9 mouse cellular contexts compared by ENCODE assay signal in the genomic region with DNA sequence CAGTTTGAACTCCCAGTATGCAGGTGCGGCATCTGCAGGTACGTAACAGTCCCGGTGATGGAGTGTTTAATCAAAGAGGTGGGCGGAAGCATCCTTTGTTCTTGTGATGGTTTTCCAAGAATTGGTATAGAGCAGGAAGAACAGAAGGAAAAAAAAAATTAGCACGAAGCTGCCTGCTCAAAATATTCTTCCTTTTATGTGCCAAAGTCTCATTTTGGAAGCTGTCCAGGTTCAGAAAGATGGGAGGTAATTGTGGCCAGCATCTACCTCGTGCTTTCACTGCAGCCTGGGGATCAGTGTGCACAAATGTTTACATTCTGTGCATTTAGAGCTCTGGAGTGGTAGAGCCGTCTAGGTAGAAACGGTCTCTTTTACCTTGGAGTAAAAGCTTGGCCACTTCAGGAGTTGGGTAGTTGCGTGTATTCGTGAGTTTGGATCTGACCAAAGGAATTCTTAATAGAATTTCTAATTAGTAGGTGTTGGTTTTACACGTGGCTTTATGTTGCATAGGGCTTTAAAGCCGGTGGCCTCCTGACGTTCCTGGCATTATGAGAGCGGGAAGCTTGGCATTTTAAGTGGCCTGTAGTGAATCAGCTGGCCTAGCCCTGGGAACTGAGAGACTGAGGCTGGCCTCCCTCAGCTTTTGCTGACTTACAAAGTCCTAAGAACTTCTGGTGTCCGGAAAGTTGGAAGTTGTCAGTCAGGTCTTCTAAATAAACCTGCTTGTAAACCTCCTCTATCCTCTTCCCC. TPM values are rescaled to one million over a fixed set of nuclear protein-coding genes. Genes with fewer than 3 reads are reported as not detected.
DNase-seq lines count a peak whose midpoint lies in the region; ATAC-seq and TF ChIP-seq lines count a peak whose summit lies in the region.
"Had no signal": no experiment of that assay in that cellular context is flagged by ENCODE, and none has a peak within 500 bp of the region (broad histone marks: within the 10 kb centered on the region; RNA-seq: fewer than 3 reads in every experiment).

No protein-coding gene starts in this region.

- peak overlapping the region; percentile 83 for H3K4me2 ChIP-seq in forebrain, embryonic 15.5 days (replicated peaks)
- peak overlapping the region; percentile 89; the same call in 1 of the 2 replicates for H3K4me2 ChIP-seq in liver, embryonic 12.5 days

- H3K4me3 ChIP-seq in heart, embryonic 10.5 days = peak overlapping the region; percentile 89
- H3K4me3 ChIP-seq in E14TG2a.4 (replicated peaks; ENCODE audit: low read length) = peak overlapping the region; percentile 97
- peak overlapping the region; percentile 96 for H3K4me3 ChIP-seq in forebrain, embryonic 15.5 days
- no peak overlapping the region for H3K4me3 ChIP-seq in liver, embryonic 12.5 days

- 52% methylated on average over 15 of the region's 15 CpGs for WGBS in heart, embryonic 10.5 days
- WGBS in forebrain, embryonic 15.5 days = 7% methylated on average over 15 of the region's 15 CpGs
- 65% methylated on average over 15 of the region's 15 CpGs for WGBS in liver, embryonic 12.5 days (ENCODE audit: insufficient replicate concordance)

- 0 out of 2 replicates have a peak, but pooled peaks cover under 1% of the 10 kb centered on the region for H3K27me3 ChIP-seq in heart, embryonic 10.5 days (ENCODE audit: insufficient read depth, poor library complexity, severe bottlenecking)
- no peaks in the 10 kb centered on the region for H3K27me3 ChIP-seq in E14TG2a.4 (ENCODE audit: insufficient read depth, low read length)
- H3K27me3 ChIP-seq in forebrain, embryonic 15.5 days = no peaks in the 10 kb centered on the region
- H3K27me3 ChIP-seq in liver, embryonic 12.5 days (replicated peaks) = peaks cover 27% of the 10 kb centered on the region

- no peaks in the 10 kb centered on the region for H3K9me3 ChIP-seq in heart, embryonic 10.5 days
- no peaks in the 10 kb centered on the region for H3K9me3 ChIP-seq in E14TG2a.4 (ENCODE audit: low read length)
- H3K9me3 ChIP-seq in forebrain, embryonic 15.5 days = no peaks in the 10 kb centered on the region
- H3K9me3 ChIP-seq in liver, embryonic 12.5 days (replicated peaks) = no peaks in the 10 kb centered on the region

- peaks cover 40% of the 10 kb centered on the region for H3K36me3 ChIP-seq in heart, embryonic 10.5 days
- H3K36me3 ChIP-seq in E14TG2a.4 (ENCODE audit: insufficient read depth, low read length) = peaks cover 66% of the 10 kb centered on the region
- H3K36me3 ChIP-seq in forebrain, embryonic 15.5 days = peaks cover 28% of the 10 kb centered on the region
- H3K36me3 ChIP-seq in liver, embryonic 12.5 days = peaks cover 40% of the 10 kb centered on the region

- intact Hi-C loops in heart, postnatal 36 days (cut with DNase I) = loop anchor here (5.0 kb wide), 3 partner anchors 93 to 533 kb away; no protein-coding TSS in a partner anchor

- no peak overlapping the region for H3K27ac ChIP-seq in heart, embryonic 10.5 days
- H3K27ac ChIP-seq in forebrain, embryonic 15.5 days (replicated peaks) = peak overlapping the region; percentile 99
- no peak overlapping the region for H3K27ac ChIP-seq in liver, embryonic 12.5 days

- H3K4me1 ChIP-seq in heart, embryonic 10.5 days = peaks cover 61% of the 10 kb centered on the region
- peaks cover 82% of the 10 kb centered on the region for H3K4me1 ChIP-seq in E14TG2a.4 (replicated peaks; ENCODE audit: low read depth, low read length)
- H3K4me1 ChIP-seq in forebrain, embryonic 15.5 days = peaks cover 77% of the 10 kb centered on the region
- H3K4me1 ChIP-seq in liver, embryonic 12.5 days = peaks cover 62% of the 10 kb centered on the region

- ATAC-seq in forebrain, embryonic 15.5 days (replicated peaks) = no peak
- ATAC-seq in liver, embryonic 12.5 days = no peak
- ATAC-seq: inflammation-experienced regulatory T-cells, adult 6 months had no signal

- DNase-seq in heart, embryonic 10.5 days (ENCODE audit: low spot score) = no peak
- no peak for DNase-seq in heart, postnatal 36 days
- no peak for DNase-seq in adrenal gland, postnatal 36 days
- no peak for DNase-seq in layer of hippocampus, postnatal 25 days (ENCODE audit: extremely low spot score in 1 of 2, low spot score in 1 of 2)
- no peak for DNase-seq in Muller cell, postnatal 12 days (ENCODE audit: inconsistent ontology term)

- H3K9ac ChIP-seq in forebrain, embryonic 15.5 days (replicated peaks) = peak overlapping the region; percentile 98
- H3K9ac ChIP-seq in liver, embryonic 12.5 days = no peak overlapping the region

- no peak for TF ChIP-seq CTCF in E14TG2a.4 (conservative IDR thresholded peaks at IDR 0.05; ENCODE audit: low read length)

RNA-seq across cellular contexts. Expression of gene Enc1, which starts 3.2 kb away (rescaled TPM):
- polyA plus RNA-seq in heart, embryonic 10.5 days (2016; fragmentation: Nextera tagmentation; extraction: Ambion mirVana) = 3.9 and 4.2 TPM in 2 replicates
- 1 to 10 TPM; 4.7 to 8.1 TPM for total RNA-seq in heart, postnatal 36 days (2021)
- 82.4 and 103 TPM in 2 replicates for polyA plus RNA-seq in forebrain, embryonic 15.5 days (2015; fragmentation: Nextera tagmentation; extraction: Ambion mirVana)
- 0.92 and 0.93 TPM in 2 replicates for polyA plus RNA-seq in liver, embryonic 12.5 days (2016; fragmentation: Nextera tagmentation; extraction: Ambion mirVana)
- total RNA-seq in adrenal gland, postnatal 36 days (2021) = 10 to 100 TPM in 1 of 2 experiments, 1 to 10 TPM in 1; 8.3 to 10.2 TPM
- total RNA-seq in layer of hippocampus, postnatal 25 days (2021) = 100 to 1,000 TPM; 670 to 691 TPM

RNA-seq across cellular contexts. Expression of gene Hexb, which starts 46.0 kb away (rescaled TPM):
- polyA plus RNA-seq in heart, embryonic 10.5 days (2016; fragmentation: Nextera tagmentation; extraction: Ambion mirVana) = 23.3 and 24.9 TPM in 2 replicates
- 10 to 100 TPM; 24.8 to 28.0 TPM for total RNA-seq in heart, postnatal 36 days (2021)
- 27.5 and 34.8 TPM in 2 replicates for polyA plus RNA-seq in forebrain, embryonic 15.5 days (2015; fragmentation: Nextera tagmentation; extraction: Ambion mirVana)
- 14.1 and 15.1 TPM in 2 replicates for polyA plus RNA-seq in liver, embryonic 12.5 days (2016; fragmentation: Nextera tagmentation; extraction: Ambion mirVana)
- total RNA-seq in adrenal gland, postnatal 36 days (2021) = 10 to 100 TPM; 27.6 to 29.2 TPM
- total RNA-seq in layer of hippocampus, postnatal 25 days (2021) = 100 to 1,000 TPM; 122 to 135 TPM

Comparison
In these comparisons a context has a peak if more than half of its experiments do, and no peak if none do; other contexts are left out.
1. RNA of gene Enc1, which starts 3.2 kb away (total RNA-seq): 670 to 691 TPM in layer of hippocampus, postnatal 25 days; 8.3 to 10.2 TPM in adrenal gland, postnatal 36 days and 4.7 to 8.1 TPM in heart, postnatal 36 days; every median in the first group is over 10 times any median in the second.
2. RNA of gene Hexb, which starts 46.0 kb away (total RNA-seq): 122 to 135 TPM in layer of hippocampus, postnatal 25 days; 27.6 to 29.2 TPM in adrenal gland, postnatal 36 days and 24.8 to 28.0 TPM in heart, postnatal 36 days; every median in the first group is over 4 times any median in the second.